Mouse (Mus musculus): ENCODE results near the gene Tph2. TPM values are rescaled to one million over a fixed set of nuclear protein-coding genes. Genes with fewer than 3 reads are reported as not detected.

Tph2 gene
- polyA plus RNA-seq, 2 experiments, result not detected

DNA sequence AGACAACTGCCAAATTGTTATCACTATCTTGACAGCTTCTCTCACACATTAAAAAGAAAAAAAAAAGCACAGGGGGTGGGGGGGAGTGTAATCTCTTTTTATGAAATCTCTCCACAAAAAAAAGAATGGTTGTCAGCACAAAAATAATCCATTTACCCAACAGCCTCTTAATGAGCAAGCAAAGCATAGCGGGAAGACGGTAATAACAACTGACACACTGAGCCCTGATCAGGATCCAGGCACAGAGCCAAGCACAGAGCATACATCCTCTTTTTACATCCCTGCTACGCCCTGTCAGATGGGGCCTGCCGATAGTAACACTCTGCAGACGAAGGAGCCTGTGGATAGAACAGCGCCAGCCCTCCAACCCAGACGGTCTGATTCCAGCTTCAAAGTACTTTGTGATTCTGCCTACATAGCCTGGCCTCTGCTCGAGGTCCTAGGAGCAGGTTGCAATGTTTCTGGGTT lies 13.4 kb downstream of the Tph2 start:
- Histone ChIP-seq H3K36me3 (replicated peaks; ENCODE audit: control insufficient read depth, insufficient read depth, low read depth) (no peaks in the 10 kb centered on the region), H3K27ac (no peak overlapping the region), H3K9me3 (ENCODE audit: control insufficient read depth, low read length) (no peaks in the 10 kb centered on the region), H3K4me3 (ENCODE audit: insufficient read depth in 1 of 2, low read depth in 2 of 2, low read length in 2 of 2) (no peak overlapping the region), H3K4me2 (ENCODE audit: low read depth) (no peak overlapping the region), H3K9ac (replicated peaks) (no peak overlapping the region), H3K27me3 (ENCODE audit: control insufficient read depth, insufficient read depth, low read length) (no peaks in the 10 kb centered on the region), H3K4me1 (replicated peaks; ENCODE audit: control insufficient read depth in 2 of 2, insufficient read depth in 2 of 2, low read length in 1 of 2) (no peaks in the 10 kb centered on the region; a peak in 1 of 4 replicates)
- DNase-seq (ENCODE audit: low read depth in 3 of 3, low spot score in 3 of 3) (no peak), ATAC-seq (ENCODE audit: insufficient read depth) (no peak)
- TF ChIP-seq EP300 (IDR thresholded peaks at IDR 0.05; ENCODE audit: low read depth), result no peak
- TF ChIP-seq CTCF (IDR thresholded peaks at IDR 0.05; ENCODE audit: low read depth), result no peak
- 47% methylated on average over 8 of the region's 8 CpGs for WGBS (ENCODE audit: insufficient replicate concordance)

DNA sequence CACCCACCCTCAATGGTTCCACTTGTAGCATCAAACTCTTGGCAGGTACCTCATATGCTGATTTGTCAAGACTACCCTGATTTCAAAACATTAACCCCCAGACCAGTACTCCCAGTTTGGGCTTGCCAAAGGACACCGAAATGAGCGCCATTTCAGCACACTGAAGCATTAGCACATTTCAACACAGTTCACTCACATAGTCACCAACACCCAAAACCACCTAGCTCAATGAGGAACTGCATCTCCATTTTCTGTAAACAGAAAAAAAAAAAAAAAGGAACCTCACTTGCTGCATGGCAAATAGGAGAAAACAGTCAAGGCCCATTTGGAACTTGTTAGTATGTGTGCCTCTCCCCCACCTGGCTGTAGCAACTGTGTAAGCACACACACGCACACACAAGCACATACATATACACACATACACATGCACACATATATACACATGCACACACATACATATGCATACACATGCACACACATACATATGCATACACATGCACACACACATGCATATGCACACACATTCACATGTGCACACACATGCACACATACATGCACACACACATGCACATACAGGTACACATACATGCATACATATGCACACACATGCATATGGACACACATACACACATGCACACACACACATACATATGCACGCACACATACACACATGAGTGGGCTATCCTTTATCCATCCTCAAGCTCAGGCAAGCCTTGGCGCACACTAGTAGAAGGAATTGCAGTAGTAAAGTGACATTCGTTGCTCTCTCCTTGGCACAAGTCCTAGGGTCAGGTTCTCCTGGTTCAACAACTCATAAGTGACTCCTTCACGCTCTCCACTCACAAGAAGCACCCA lies 14.1 kb downstream of the Tph2 start:
- WGBS (ENCODE audit: insufficient replicate concordance), result 60% methylated on average over 7 of the region's 7 CpGs
- H3K27ac ChIP-seq, result no peak overlapping the region
- H3K4me2 ChIP-seq (ENCODE audit: low read depth), result no peak overlapping the region
- no peak overlapping the region for H3K9ac ChIP-seq (replicated peaks)
- DNase-seq (ENCODE audit: low read depth in 3 of 3, low spot score in 3 of 3) (no peak), ATAC-seq (ENCODE audit: insufficient read depth) (no peak)
- H3K36me3 ChIP-seq (replicated peaks; ENCODE audit: control insufficient read depth, insufficient read depth, low read depth), result no peaks in the 10 kb centered on the region
- H3K4me3 ChIP-seq (ENCODE audit: insufficient read depth in 1 of 2, low read depth in 2 of 2, low read length in 2 of 2), result no peak overlapping the region
- no peak for TF ChIP-seq EP300 (IDR thresholded peaks at IDR 0.05; ENCODE audit: low read depth)
- TF ChIP-seq CTCF (IDR thresholded peaks at IDR 0.05; ENCODE audit: low read depth), result no peak
- no peaks in the 10 kb centered on the region for H3K27me3 ChIP-seq (ENCODE audit: control insufficient read depth, insufficient read depth, low read length)
- H3K9me3 ChIP-seq (ENCODE audit: control insufficient read depth, low read length), result no peaks in the 10 kb centered on the region
- no peaks in the 10 kb centered on the region; a peak in 1 of 4 replicates for H3K4me1 ChIP-seq (replicated peaks; ENCODE audit: control insufficient read depth in 2 of 2, insufficient read depth in 2 of 2, low read length in 1 of 2)

- Histone ChIP-seq H3K4me1 (replicated peaks; ENCODE audit: control insufficient read depth in 2 of 2, insufficient read depth in 2 of 2, low read length in 1 of 2) (no peaks in the 10 kb centered on the region; a peak in 1 of 4 replicates), H3K4me2 (ENCODE audit: low read depth) (no peak overlapping the region), H3K9ac (replicated peaks) (no peak overlapping the region), H3K9me3 (ENCODE audit: control insufficient read depth, low read length) (no peaks in the 10 kb centered on the region), H3K27ac (no peak overlapping the region), H3K4me3 (ENCODE audit: insufficient read depth in 1 of 2, low read depth in 2 of 2, low read length in 2 of 2) (no peak overlapping the region), H3K27me3 (ENCODE audit: control insufficient read depth, insufficient read depth, low read length) (no peaks in the 10 kb centered on the region), H3K36me3 (replicated peaks; ENCODE audit: control insufficient read depth, insufficient read depth, low read depth) (no peaks in the 10 kb centered on the region)
- TF ChIP-seq CTCF (IDR thresholded peaks at IDR 0.05; ENCODE audit: low read depth) (no peak), EP300 (IDR thresholded peaks at IDR 0.05; ENCODE audit: low read depth) (no peak)
- 48% methylated on average over 9 of the region's 9 CpGs for WGBS (ENCODE audit: insufficient replicate concordance)
- DNase-seq (ENCODE audit: low read depth in 3 of 3, low spot score in 3 of 3), result no peak
- ATAC-seq (ENCODE audit: insufficient read depth), result no peak
Measured at GRCm38 (mm10) chr10:115169410-115169809, 15.4 kb downstream of the Tph2 start.

DNA sequence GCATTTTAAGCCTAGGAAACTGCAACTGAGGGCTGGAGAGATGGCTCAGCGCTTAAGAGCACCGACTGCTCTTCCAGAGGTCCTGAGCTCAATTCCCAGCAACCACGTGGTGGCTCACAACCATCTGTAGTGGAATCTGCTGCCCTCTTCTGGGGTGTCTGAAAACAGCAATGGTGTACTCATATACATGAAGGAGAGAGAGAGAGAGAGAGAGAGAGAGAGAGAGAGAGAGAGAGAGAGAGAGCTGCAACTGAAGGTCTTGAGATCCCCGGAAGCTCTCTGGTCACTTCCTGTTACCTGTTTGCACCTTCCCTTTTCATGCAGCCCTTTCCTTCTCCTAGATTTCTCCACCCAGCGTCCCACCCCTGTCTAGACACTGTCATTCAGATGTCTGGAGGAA lies 24.5 kb downstream of the Tph2 start:
- ATAC-seq (ENCODE audit: insufficient read depth), result no peak
- 64% methylated on average over 5 of the region's 5 CpGs for WGBS (ENCODE audit: insufficient replicate concordance)

GRCm38 (mm10) chr10:115147308-115147707 lies 37.5 kb downstream of the Tph2 start:
- Histone ChIP-seq H3K4me1 (replicated peaks; ENCODE audit: control insufficient read depth in 2 of 2, insufficient read depth in 2 of 2, low read length in 1 of 2) (no peaks in the 10 kb centered on the region), H3K36me3 (replicated peaks; ENCODE audit: control insufficient read depth, insufficient read depth, low read depth) (no peaks in the 10 kb centered on the region), H3K9ac (replicated peaks) (no peak overlapping the region), H3K27me3 (ENCODE audit: control insufficient read depth, insufficient read depth, low read length) (no peaks in the 10 kb centered on the region), H3K9me3 (ENCODE audit: control insufficient read depth, low read length) (no peaks in the 10 kb centered on the region), H3K27ac (no peak overlapping the region), H3K4me2 (ENCODE audit: low read depth) (no peak overlapping the region), H3K4me3 (ENCODE audit: insufficient read depth in 1 of 2, low read depth in 2 of 2, low read length in 2 of 2) (no peak overlapping the region)
- 58% methylated on average over 5 of the region's 5 CpGs for WGBS (ENCODE audit: insufficient replicate concordance)
- ATAC-seq (ENCODE audit: insufficient read depth) (no peak), DNase-seq (ENCODE audit: low read depth in 3 of 3, low spot score in 3 of 3) (no peak)
- TF ChIP-seq CTCF (IDR thresholded peaks at IDR 0.05; ENCODE audit: low read depth) (no peak), EP300 (IDR thresholded peaks at IDR 0.05; ENCODE audit: low read depth) (no peak)

More for the DNA sequence above, 24.5 kb downstream of the Tph2 start:
- Histone ChIP-seq H3K9ac (replicated peaks) (no peak overlapping the region), H3K9me3 (ENCODE audit: control insufficient read depth, low read length) (no peaks in the 10 kb centered on the region), H3K36me3 (replicated peaks; ENCODE audit: control insufficient read depth, insufficient read depth, low read depth) (no peaks in the 10 kb centered on the region), H3K4me1 (replicated peaks; ENCODE audit: control insufficient read depth in 2 of 2, insufficient read depth in 2 of 2, low read length in 1 of 2) (no peaks in the 10 kb centered on the region), H3K4me2 (ENCODE audit: low read depth) (no peak overlapping the region), H3K27me3 (ENCODE audit: control insufficient read depth, insufficient read depth, low read length) (no peaks in the 10 kb centered on the region), H3K4me3 (ENCODE audit: insufficient read depth in 1 of 2, low read depth in 2 of 2, low read length in 2 of 2) (no peak overlapping the region), H3K27ac (no peak overlapping the region)
- DNase-seq (ENCODE audit: low read depth in 3 of 3, low spot score in 3 of 3), result no peak
- TF ChIP-seq CTCF (IDR thresholded peaks at IDR 0.05; ENCODE audit: low read depth) (no peak), EP300 (IDR thresholded peaks at IDR 0.05; ENCODE audit: low read depth) (no peak)

All from liver, embryonic 14.5 days (tissue).